Mouse (Mus musculus) E14TG2a.4 (cell line): ENCODE measurements around the gene Dlgap3.

Experiments
- H3K27me3 ChIP-seq: 2 replicates; pipeline ENCODE4 v1.6.1; 2014; ENCODE audit warnings: low read length, control low read depth; ENCODE audit not compliant: insufficient read depth
- H3K36me3 ChIP-seq: 2 replicates; pipeline ENCODE4 v1.6.1; 2014; ENCODE audit warnings: low read length, control low read depth; ENCODE audit not compliant: insufficient read depth
- H3K4me1 ChIP-seq: replicated peaks from 2 replicates; pipeline ENCODE4 v1.6.1; 2014; ENCODE audit warnings: low read depth, low read length, control low read depth
- H3K4me3 ChIP-seq: replicated peaks from 2 replicates; pipeline ENCODE4 v1.5.1; 2014; ENCODE audit warnings: mild to moderate bottlenecking, low read length
- H3K9me3 ChIP-seq: 2 replicates; pipeline ENCODE4 v1.6.1; 2014; ENCODE audit warnings: low read length, control low read depth
- CTCF ChIP-seq: conservative IDR thresholded peaks from 2 replicates; pipeline ENCODE4 v1.5.1; 2014; ENCODE audit warnings: low read length
- NANOG ChIP-seq: IDR thresholded peaks from 2 replicates; pipeline ENCODE4 v1.6.1; 2014; ENCODE audit warnings: borderline replicate concordance, low read length, mixed read lengths
- POU5F1 ChIP-seq: IDR thresholded peaks from 2 replicates; pipeline ENCODE4 v1.6.1; 2014; ENCODE audit warnings: low read length, borderline replicate concordance

Gene Dlgap3

GRCm38 (mm10) chr4:127278451-127279001, 109.5 kb downstream of the Dlgap3 start:
- TF ChIP-seq NANOG (no peak), POU5F1 (no peak), CTCF (no peak)
- H3K4me3 ChIP-seq = 0 out of 2 replicates have a peak overlapping the region, but pooled peaks have one; percentile 32
- H3K36me3 ChIP-seq = no peaks in the 10 kb centered on the region
- H3K27me3 ChIP-seq = no peaks in the 10 kb centered on the region
- H3K4me1 ChIP-seq = peaks cover 6% of the 10 kb centered on the region
- no peaks in the 10 kb centered on the region for H3K9me3 ChIP-seq

DNA sequence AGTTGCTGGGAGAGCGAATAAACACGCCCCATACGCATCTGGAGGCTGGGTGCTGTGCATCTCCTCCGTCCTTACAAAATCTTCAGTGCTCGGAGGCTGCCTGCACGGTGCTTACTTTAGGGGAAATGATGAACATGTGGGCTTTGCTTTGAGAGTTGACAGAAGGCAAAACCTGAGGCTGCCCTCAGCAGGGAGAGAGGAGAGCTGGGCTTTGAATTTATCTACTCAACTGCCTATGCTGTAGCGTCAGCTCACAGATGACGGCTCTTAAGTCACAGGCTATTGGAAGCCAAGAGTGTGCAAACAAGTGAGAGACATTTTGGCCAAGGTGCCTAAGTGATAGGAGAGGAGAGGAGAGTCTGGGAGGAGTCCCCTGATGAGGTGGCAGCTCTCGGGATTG, 110.2 kb downstream of the Dlgap3 start:
- no peaks in the 10 kb centered on the region for H3K36me3 ChIP-seq
- TF ChIP-seq POU5F1 (no peak), CTCF (no peak), NANOG (no peak)
- no peak overlapping the region for H3K4me3 ChIP-seq
- H3K27me3 ChIP-seq = no peaks in the 10 kb centered on the region
- no peaks in the 10 kb centered on the region for H3K9me3 ChIP-seq
- peaks cover 6% of the 10 kb centered on the region for H3K4me1 ChIP-seq
